Mouse (Mus musculus): ENCODE results near the gene Sdr9c7.

DNA sequence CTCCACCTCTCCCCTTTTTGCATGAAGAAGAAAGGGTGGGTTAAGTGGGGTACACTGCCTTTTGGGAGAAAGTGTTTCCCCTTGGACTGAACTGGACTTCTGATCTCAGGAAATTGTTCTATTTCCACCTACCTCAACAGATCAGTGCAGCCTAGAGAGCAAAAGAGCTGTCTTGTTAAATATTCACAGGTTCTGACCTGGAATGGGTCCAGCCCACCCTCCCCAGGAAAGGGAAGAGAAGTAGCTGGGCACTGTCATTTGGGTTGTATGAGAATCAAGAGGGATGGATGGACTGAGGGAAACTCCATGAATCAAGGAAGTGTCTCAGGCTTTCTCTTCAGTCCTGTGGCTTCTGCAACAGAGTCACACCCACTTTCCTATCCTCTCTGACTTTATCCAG lies 33.4 kb upstream of the Sdr9c7 start:
- TF ChIP-seq POLR2A (IDR thresholded peaks at IDR 0.05; ENCODE audit: borderline replicate concordance, control insufficient read depth, low read depth, low read length) (no peak), CTCF (IDR thresholded peaks at IDR 0.05; ENCODE audit: control insufficient read depth, insufficient read depth, low read length) (no peak)

Data from bone marrow, adult 2 months (tissue).